Mouse (Mus musculus) spleen, adult 12 weeks (tissue): ENCODE data around the gene Qrich2.
"Not testable (repeated sequence)": the region's sequence is repeated elsewhere in the genome, so short reads cannot be mapped to it uniquely, and the experiment has no call there.

ENCODE experiments used
- DNase-seq: peaks from one replicate; pipeline ENCODE4 v3.0.0; 2022; ENCODE audit warnings: low spot score

The Qrich2 gene

DNA sequence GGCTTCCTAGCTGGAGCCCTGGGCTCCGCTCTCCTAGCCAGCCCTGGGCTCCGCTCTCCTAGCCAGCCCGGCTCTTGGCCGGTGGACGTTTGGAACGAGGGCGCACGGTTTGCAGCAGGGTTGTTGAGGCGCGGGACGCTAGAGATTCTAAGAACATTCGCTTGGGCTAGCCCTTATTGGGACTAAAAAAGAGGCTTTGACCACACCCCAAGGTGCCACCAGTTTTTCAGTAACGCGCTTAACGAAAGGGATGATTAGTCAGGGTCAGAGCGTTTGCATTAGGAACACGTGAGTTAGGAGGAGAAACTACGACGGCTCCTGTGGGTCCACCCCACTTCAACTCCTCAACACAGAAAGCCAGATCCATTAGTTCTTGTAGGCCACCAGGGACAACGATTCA, at the start of gene Qrich2:
Gene Qrich2 (minus strand): TSS at position 101 of the 400 bp plus-strand sequence.
- no peak for DNase-seq

DNA sequence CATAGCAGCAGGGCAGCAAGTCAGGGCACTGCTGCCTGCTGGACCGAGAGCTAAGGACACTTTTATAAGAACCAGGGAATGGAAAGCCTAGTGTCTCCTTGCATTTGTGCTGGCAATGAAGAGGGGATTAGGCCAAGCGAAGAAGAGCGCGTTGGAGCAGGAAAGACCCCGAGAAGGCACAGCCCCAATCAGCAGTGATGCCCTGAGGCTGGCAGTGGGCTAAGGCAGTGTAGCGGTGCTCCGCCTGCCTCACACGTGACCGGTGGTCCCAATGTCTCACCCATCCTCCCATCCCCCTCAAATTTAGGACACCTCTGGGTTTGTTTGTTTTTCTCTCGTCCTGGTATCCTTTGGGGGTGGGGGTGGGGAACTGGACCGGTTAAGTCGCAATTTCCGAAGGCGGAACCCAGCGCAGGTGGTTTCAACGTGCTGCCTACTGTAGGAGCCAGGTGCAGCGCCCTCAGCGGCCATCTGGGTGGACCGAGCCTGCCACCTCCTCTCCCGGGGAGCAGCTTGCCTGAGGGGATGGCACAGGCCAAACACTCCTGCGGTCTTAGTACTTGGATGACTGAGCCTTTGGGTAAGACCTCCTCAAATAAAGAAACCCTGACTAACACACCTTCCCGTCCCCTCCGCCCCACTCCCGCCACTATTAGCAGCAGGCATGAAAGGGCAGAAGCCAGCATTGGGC, 49.4 kb upstream of the Qrich2 start:
- no peak for DNase-seq

DNA sequence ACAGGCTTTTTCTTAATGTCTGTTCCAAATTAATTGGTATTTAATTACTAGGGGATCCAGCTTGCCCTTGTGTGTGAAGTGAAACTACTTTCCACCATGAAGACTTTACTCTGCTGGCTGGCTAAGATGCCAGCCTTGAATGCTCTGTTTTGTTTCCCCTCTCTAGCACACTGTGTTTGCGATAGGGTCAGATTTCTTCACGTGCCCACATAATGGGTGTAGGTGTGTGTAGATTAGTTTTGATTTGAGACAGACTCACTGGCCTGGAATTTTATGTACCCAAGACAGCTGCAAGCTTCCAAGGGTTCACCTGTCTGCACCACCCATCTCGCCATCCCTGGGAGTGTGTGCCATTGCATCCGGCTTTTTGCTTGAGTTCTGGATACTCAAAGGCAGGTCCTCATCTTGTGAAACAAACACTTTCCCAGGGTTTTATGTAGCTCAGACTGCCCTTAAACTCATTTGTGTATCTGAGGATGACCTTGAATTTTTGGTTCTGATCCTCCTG, 47.5 kb upstream of the Qrich2 start:
- DNase-seq, result no peak

DNA sequence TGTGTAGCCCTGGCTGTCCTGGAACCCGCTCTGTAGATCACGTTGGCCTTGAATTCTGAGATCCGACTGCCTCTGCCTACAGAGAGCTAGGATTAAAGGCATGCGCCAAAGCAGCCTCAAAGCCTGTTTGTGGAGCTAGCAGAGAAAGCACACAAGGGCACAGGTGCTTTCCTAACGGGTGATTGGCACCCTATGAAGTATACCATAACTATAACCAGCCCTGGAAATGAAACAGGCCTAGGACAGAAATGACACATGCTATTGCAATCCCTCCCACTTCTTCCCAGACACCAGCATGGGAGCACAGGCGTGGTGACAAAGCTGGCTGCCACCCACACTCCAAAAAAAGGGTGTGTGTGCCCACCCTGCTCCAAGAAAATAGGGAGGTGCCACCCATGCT, 46.9 kb upstream of the Qrich2 start:
- DNase-seq, result no peak

DNA sequence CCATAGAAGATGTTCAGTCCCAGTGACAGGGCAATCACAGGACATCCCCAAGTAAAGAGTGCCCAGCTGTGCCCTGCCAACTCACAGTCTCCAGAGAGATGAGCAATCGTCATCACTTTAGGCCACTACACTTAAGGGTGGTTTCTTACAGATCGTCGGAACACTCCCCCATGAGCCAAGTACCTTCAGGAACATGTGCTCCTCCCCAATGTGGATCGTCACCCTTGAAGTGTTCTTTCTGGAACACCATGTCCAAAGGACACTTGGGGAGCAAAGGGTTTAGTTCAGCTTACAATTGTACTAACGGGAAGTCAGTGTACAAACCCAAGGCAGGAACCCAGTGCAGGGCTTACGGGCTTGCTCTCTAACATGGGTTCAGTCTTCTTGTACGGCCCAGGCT, 46.1 kb upstream of the Qrich2 start:
- no peak for DNase-seq

DNA sequence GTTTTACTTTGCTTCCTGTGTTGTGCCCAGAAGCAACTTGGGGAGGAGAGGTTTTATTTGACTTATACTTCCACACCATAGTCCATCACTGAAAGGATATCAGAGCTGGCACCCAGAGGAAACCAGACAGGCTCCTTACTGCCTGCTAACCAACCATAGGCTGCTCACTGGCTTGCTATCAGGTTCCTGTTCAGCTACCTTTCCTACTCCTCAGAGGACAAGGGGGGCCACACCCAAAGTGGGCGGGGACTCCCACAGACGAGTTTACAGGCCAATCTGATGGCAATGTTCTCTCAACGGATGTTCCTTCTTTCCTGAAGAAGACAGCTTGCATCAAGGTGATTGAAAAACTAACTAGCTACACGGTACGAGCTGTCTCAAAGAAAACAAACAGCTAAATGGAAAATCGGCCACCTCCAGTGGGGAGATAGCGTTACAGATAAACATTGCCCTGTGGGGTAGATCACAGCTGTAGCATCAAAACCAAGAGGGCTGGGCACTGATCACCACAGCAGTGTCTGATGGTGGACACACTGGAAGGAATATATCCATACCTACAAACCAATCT, 45.3 kb upstream of the Qrich2 start:
- DNase-seq, result no peak

DNA sequence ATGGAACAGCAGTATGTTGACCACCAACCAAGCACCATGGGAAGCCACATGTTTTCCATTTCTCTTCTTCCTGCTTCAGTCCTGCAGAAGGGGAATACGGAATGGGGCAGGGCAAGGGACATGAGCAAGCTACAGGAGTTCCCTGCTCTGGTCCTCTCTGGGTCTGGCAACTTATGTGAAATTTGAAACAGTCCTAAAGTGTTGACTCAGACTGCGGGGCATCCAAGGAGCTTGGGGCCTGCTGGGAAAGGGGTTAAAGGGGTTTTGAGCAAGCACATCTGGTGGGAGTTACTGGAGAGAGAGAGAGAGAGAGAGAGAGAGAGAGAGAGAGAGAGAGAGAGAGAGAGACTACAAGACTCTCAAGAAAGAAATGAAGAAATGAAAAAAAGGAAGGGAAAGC, 42.6 kb upstream of the Qrich2 start:
- DNase-seq, result no peak

DNA sequence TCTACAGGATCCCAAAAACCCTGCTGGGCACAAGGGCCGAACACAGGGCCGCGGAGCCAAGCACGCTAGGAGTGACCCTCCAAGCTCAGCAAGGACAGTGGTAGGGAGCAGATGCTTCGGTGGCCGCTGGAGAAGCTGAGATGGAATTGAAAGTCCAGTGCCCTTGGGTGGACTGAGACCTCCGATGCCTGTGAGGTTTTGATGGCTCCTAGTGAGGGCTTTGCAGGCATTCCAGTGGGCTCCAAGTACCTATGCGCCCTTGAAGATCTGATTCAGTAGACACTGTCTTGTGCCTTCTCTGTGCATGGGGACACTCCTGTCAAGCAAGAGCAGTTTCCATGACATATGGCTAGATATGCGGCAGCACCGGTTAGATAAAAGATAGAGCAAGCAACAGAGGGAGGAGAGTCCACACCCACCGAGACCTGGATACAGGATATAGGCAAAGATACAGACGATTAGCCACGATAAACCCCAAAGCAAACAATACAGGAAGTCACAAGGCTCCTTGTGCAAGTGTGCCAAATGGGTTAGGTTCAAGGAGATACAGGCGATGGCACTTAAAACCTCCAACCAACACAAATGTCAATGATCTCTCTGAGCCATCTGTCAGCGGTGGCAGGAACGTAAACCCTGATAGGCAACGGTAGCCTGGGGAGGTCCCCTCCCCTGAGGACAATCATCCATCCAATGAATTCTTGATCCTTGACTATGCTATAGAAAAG, 40.3 kb upstream of the Qrich2 start:
- no peak for DNase-seq

DNA sequence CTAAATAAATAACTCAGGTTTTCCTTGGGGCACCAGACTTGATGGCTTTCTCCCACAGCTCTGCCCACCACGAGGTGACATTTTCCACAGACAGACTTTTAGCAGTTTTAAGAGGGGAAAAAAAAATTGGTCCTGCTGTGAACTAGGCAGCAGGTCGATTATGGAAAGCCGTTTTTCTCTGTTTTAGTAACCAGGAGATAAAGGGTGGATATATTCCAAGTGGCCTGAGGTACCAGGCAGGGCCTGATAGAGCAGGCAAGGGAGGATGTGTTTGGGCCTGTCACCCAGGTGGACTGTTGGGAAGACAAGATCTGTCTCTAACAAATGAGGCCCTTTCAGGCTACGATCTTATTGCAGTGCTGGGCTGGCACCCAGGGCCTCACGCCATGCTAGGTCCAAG, 39.5 kb upstream of the Qrich2 start:
- DNase-seq, result no peak

DNA sequence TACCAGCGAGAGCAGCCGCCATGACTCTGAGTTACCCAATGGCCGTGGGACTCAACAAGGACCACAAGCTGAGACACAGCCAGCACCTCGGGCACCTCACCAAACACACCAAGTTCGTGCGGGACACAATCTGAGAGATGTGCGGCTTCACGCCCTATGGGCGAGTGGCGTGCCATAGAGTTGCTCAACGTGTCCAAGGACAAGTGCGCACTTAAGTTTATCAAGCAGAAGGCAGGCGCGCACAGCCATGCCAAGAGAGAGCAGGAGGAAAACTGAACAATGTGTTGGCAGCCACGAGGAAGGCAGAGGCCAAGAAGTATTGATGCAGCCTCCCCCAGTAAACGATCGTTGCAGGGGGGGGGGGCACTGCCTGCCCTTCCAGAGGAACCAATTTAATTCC, 38.5 kb upstream of the Qrich2 start:
- no peak for DNase-seq

DNA sequence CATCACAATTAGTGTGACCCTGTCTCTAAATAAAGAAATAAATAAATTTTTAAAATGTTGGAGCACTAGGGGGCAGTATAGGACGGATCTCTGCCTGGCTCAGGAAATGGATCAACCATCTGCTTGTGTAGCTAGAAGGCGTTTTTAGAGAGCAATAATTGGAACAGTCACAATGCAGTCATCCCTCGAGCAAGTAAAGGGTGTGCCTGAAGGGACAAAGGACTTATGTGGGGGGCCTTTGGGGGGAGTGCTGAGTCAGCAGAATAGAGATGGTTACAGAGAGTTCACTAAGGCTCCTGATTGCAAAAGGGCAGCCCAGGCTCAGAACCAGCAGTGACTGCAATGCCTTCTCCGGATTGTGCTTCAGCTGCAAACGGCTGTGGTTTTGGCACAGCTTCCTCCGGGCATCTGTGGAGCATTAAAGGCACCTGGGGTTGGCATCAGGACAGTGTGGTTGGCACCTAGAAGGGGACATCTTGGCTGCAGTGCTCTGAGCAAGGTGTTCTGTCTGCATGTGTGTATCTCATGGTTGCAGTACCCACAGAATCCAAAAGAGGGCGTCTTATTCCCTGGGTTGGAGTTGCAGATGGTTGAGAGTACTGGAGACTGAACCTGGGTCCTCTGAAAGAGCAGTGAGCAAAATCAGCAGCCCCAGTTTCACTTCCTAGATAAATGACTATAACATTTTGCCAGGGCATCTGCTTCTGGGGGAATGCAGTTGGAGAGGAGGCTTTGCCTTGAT, 35.1 kb upstream of the Qrich2 start:
- peak; percentile 25 for DNase-seq

DNA sequence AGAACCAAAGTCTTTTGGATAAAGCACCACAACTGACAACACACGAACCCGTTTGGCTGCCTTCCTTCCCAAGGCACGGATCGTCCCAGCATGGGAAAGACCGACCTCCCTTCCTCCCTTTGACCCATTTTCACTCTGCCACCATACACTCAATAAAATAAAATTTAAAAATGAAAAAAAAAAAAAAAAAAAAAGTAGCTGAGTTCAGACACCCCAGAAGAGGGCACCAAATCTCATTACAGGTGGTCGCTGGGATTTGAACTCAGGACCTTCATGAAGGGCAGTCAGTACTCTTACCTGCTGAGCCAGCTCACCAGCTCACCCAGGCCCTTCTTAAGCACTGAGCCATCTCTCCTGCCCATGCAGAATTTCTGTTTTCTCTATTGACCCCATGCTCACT, 33.0 kb upstream of the Qrich2 start:
- DNase-seq, result no peak

DNA sequence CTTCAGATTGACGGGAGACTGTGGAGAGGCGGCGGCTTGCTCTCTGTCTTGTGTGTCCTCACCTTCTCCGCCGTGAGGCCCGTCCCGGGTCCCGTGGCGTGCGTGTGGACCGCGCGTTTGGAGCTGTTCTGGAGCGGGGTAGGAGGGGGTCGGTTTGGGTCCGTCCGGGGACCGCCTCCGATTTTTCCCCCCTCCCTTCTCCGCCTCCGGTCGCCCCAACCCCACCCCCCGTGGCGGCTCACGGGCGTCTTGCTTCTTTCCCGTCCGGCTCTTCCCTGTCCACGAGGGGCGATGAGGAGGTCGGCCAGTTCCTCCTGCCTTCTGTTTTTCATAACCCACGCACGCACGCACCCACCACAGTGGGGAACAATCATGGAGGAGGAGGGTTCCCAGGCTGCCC, 32.6 kb upstream of the Qrich2 start:
- DNase-seq, result no peak

DNA sequence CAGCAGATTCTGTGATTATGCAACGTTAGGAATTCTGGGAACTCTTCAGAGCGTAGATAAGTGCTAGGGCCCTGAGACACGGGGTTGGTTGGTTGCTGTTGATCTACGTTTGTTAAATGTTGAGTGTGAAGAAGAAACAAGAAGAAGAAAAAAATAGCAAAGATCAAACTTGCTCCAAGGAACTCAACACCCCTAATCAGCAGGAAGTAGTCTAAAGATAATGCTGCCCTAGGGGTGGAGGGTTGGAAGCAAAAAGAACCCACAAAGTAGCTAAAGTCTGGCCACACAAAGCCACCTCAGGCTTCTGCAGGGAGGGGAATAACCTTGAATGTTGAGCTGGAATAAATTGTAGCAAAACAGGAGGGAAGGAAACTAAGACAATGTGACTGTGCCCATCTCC, 31.3 kb upstream of the Qrich2 start:
- no peak for DNase-seq

DNA sequence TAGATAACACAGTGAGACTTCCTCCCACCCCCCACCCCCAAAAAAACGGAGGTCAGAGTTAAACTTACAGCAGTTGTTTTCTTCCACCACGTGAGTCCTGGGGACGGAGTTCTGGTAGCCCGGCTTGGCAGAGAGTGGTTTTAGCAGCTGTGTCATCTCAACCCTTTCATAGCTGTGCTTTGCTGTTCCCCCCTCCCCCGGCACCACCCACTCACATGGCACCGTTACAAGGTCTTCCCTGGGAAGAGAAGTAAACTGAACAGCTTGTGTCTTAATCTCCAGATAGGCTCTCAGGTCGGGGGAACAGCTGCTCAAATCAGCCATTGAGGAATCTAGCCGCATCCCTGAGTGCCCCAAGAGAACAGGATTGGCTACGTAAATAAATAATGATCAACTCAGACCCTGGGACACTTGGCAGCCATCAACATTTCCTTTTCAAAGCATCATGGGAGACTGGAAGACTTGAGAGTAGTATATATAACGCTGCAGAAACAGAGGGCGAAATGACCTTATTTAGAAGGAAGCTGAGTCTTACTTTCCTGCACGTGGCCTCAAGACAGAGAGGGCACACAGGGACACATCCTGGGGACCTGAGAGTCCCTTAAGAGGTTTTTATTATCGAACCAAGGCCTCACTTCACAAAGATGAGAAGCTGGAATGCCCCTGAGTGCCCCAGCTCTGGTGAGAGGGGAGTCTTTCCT, 28.6 kb upstream of the Qrich2 start:
- DNase-seq, result no peak

DNA sequence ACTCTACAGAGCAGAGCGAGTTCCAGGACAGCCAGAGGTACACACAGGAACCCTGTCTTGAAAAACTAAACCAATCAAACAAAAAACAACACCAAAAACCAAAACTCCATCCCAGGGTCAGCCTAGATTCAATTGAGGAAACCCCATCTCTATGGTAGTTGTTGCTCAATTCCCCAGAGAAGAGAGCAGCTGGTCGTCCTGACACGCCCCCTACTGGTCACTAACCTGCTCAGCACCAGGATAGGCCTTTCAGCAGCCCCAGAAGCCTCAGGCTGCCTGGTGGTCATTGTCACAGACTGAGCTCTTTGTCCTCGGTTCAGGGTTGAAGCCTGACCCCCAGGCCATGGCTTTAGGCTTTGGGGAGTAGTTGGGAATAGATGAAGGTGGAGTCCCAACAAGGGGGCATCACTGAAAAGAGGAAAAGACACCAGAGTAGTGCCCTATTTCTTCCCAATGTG, 27.8 kb upstream of the Qrich2 start, which contains the start of gene Prpsap1:
Gene Prpsap1 (minus strand): TSS at position 408 of the 458 bp plus-strand sequence.
- peak; percentile 51 for DNase-seq

DNA sequence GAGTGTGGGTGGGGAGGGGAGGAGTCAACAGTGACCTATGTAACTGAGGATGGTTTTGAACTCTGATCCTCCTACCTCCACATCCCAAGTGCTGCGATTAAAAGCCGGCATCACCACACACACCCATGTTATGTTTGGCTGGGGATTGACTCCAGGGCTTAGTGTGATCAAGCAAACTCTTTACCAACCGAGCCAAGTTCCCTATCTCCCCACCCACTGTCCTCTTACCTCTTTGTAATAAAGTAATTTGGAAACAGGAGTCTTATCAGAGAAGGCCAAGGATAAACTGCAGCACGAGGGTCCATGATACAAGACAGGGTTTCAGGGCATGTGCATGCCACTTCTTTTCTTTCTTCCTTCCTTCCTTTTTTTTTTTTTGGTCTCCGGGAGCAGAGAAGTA, 27.1 kb upstream of the Qrich2 start:
- DNase-seq, result no peak

DNA sequence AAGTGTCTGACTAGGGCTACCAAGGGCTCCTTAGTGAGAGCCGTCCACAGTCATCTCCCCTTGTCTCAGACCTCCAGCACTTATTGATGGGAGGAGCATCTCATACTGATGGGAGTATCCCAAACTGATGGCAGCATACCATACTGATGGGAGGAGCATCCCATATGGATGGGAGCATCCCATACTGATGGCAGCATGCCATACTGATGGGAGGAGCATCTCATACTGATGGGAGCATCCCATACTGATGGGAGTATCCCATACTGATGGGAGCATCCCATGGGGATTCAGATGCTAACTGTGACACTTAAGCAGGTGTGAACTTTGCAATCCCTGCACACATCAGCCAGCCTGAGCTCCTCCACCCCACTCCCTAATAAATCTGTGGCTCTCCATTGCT, 26.5 kb upstream of the Qrich2 start:
- not testable (repeated sequence) for DNase-seq

DNA sequence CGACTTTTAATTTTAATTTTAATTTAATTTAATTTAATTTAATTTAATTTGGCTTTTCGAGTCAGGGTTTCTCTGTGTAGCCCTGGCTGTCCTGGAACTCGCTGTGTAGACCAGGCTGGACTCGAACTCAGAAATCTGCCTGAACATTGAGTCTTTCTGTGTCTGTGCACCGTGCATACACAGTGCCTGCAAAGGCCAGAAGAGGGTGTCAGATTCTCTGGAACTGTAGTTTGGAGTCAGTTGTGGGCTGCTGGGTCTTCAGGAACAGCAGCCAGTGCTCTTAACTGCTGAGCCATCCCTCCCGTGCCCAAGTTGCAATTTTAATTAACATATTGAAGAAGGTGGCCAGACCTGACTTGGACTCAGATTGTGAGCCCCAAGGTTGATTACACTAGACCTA, 25.3 kb upstream of the Qrich2 start:
- DNase-seq, result no peak

DNA sequence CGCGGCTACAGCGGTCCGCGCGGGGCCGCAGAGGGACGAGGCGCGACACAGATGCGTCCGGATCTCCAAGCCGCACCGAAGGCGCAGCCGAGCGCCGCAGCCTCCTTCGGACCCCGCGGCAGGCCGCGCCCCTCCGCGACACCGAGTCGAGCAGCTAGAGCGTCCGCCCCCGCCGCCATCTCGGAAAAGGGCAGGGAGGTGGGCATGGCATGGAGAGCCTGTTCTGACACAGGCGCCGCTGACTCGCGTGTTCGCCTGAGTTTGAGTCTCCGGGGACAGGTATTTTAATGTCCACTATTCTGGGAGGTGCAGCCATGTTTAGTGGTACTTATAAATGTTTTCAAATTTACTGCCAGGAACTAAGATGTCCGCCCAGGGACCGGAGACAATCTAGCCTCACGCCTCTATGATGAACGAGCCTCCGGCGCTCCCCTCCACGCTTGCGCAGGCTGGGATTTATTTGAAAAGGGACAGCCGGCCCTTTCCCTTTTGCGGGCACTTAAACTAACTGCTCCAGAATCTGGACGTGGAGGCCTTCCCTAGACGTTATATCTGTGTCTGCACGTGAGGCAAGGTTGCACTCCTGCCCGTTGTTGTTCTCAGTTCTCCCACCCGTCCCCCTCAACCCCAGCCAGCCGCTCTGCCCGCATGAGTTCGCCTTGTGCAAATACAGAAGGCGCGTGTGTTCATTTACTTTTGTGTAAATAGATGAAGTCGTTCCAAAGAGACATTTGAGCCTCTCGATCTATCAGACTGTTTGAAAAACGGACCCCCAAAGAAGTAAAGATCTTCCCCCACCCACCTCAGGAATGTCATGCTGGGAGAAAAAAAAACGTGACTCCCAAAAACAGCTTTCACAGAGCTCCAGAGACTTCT, 24.4 kb upstream of the Qrich2 start:
- DNase-seq, result peak; percentile 88

DNA sequence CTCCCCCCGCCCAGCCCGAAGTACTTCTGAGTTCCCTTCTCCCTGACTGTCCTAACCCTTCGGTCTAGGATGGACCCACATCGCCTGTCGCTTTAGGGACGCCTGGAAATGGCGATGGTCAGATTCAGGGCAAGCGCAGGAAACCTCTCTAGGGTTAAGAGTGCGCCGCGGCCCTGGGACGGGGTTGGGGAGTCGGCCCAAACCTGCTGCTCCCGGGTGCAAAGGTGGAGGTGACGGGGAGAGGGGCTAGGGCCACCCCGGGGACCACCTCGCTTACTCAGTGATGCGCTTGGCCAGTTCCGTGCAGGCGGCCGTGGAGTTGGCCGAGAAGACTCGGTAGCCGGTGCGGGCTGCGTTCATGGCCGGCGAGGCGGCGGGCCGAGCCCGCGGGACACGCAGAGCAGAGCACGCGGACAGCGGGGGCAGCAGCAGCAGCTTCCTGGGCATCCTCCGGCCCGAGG, 23.8 kb upstream of the Qrich2 start:
- no peak for DNase-seq
